Mouse (Mus musculus) stomach, postnatal 0 days (tissue): ENCODE results near the gene Taf13.

ENCODE experiments used
- CTCF ChIP-seq: IDR thresholded peaks from 2 replicates; pipeline ENCODE4 v1.5.1; 2016; ENCODE audit warnings: antibody characterized with exemption, low read depth, mild to moderate bottlenecking, moderate library complexity
- EP300 ChIP-seq: optimal IDR thresholded peaks from 2 replicates; pipeline ENCODE3; 2016; ENCODE audit warnings: antibody characterized with exemption

DNA sequence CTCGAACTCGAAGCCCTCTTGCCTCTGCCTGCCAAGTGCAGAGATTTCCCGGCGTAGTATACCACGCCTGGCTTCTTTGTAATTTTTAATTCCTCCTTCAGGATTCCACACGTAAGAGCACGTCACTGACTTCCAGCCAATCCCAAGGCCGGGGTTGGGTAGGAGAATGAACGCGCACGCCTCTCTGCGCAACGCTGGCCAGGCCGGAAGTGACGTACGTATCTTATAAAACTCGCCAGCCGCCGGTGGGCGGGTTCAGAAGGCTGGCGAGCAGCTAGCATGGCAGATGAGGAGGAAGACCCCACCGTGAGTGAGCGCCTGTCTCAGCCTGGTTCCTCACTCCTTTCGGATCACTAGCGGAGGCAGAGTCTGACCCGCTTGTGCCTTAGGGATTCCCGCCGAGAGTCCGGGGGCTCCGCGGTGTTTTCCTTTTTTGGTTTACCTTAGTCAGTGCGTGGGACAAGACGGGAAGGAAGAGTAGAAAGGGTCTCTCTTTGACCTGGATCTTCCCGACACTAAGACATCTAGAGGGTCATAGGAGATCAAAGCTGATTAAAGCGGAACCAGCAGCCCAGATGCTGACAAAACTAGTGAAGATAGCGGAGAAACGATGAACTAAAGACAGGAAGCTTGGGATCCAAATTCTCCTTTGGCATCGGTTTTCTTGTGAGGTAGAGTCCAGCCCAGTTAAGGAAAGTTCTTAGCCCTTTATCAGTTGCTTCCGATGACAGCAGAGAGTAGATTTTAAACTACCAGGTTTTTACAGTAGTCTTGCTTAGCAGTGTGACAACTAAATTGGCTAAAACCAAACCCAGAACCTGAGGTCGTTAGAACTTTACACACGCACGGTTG is at the start of gene Taf13:
- TF ChIP-seq CTCF (no peak), EP300 (peak; percentile 50)
